Mouse (Mus musculus): ENCODE data around the gene Ccdc130. TPM values are rescaled to one million over a fixed set of nuclear protein-coding genes. Genes with fewer than 3 reads are reported as not detected.

Gene Ccdc130
- total RNA-seq, 2 experiments from 2014 or later: 10.6 to 20.0 TPM

Other genes starting within 250 kb of the Ccdc130 start
- gene Palm3, start 248.9 kb downstream of the Ccdc130 start, total RNA-seq (2014; fragmentation: Nextera tagmentation): not detected in 2 replicates
- gene Palm3, start 248.9 kb downstream of the Ccdc130 start, total RNA-seq (2017): not detected in 2 replicates
- 0.88 and 0.90 TPM in 2 replicates for gene Il27ra, start 227.8 kb downstream of the Ccdc130 start, total RNA-seq (2014; fragmentation: Nextera tagmentation)
- gene Il27ra, start 227.8 kb downstream of the Ccdc130 start, total RNA-seq (2017): 1.4 and 1.9 TPM in 2 replicates
- not detected in 2 replicates for gene Rln3, start 225.4 kb downstream of the Ccdc130 start, total RNA-seq (2014; fragmentation: Nextera tagmentation)
- not detected in 2 replicates for gene Rln3, start 225.4 kb downstream of the Ccdc130 start, total RNA-seq (2017)
- 0.90 and 1.5 TPM in 2 replicates for gene Gm10643, start 205.2 kb downstream of the Ccdc130 start, total RNA-seq (2014; fragmentation: Nextera tagmentation)
- 0.34 and 1.8 TPM in 2 replicates for gene Gm10643, start 205.2 kb downstream of the Ccdc130 start, total RNA-seq (2017)
- gene Rfx1, start 203.5 kb downstream of the Ccdc130 start, total RNA-seq (2014; fragmentation: Nextera tagmentation): 6.9 and 13.6 TPM in 2 replicates
- 3.1 and 4.3 TPM in 2 replicates for gene Rfx1, start 203.5 kb downstream of the Ccdc130 start, total RNA-seq (2017)
- 19.9 and 23.9 TPM in 2 replicates for gene Dcaf15, start 165.6 kb downstream of the Ccdc130 start, total RNA-seq (2014; fragmentation: Nextera tagmentation)
- gene Dcaf15, start 165.6 kb downstream of the Ccdc130 start, total RNA-seq (2017): 15.2 and 16.9 TPM in 2 replicates
- gene Podnl1, start 144.4 kb downstream of the Ccdc130 start, total RNA-seq (2014; fragmentation: Nextera tagmentation): 0.41 TPM in 1 of 2 replicates, not detected in the other
- 0.26 TPM in 1 of 2 replicates, not detected in the other for gene Podnl1, start 144.4 kb downstream of the Ccdc130 start, total RNA-seq (2017)
- 11.8 and 13.5 TPM in 2 replicates for gene Cc2d1a, start 122.4 kb downstream of the Ccdc130 start, total RNA-seq (2014; fragmentation: Nextera tagmentation)
- 4.2 and 9.0 TPM in 2 replicates for gene Cc2d1a, start 122.4 kb downstream of the Ccdc130 start, total RNA-seq (2017)
- 1.2 TPM in 1 of 2 replicates, not detected in the other for gene 4930432K21Rik, start 122.4 kb downstream of the Ccdc130 start, total RNA-seq (2014; fragmentation: Nextera tagmentation)
- 1.2 and 1.8 TPM in 2 replicates for gene 4930432K21Rik, start 122.4 kb downstream of the Ccdc130 start, total RNA-seq (2017)
- gene Nanos3, start 85.2 kb downstream of the Ccdc130 start, total RNA-seq (2014; fragmentation: Nextera tagmentation): 3.5 and 9.6 TPM in 2 replicates
- not detected in 2 replicates for gene Nanos3, start 85.2 kb downstream of the Ccdc130 start, total RNA-seq (2017)
- gene Zswim4, start 33.3 kb downstream of the Ccdc130 start, total RNA-seq (2014; fragmentation: Nextera tagmentation): 4.6 and 8.1 TPM in 2 replicates
- gene Zswim4, start 33.3 kb downstream of the Ccdc130 start, total RNA-seq (2017): 4.5 and 4.8 TPM in 2 replicates
- 145 and 151 TPM in 2 replicates for gene D8Ertd738e, start 20.7 kb downstream of the Ccdc130 start, total RNA-seq (2014; fragmentation: Nextera tagmentation)
- gene D8Ertd738e, start 20.7 kb downstream of the Ccdc130 start, total RNA-seq (2017): 66.2 and 88.3 TPM in 2 replicates
- gene Mri1, start 13.1 kb downstream of the Ccdc130 start, total RNA-seq (2014; fragmentation: Nextera tagmentation): 18.6 and 30.7 TPM in 2 replicates
- 14.0 and 26.3 TPM in 2 replicates for gene Mri1, start 13.1 kb downstream of the Ccdc130 start, total RNA-seq (2017)
- 1.5 and 6.3 TPM in 2 replicates for gene Cacna1a, start 118.1 kb upstream of the Ccdc130 start, total RNA-seq (2014; fragmentation: Nextera tagmentation)
- 0.57 and 7.0 TPM in 2 replicates for gene Cacna1a, start 118.1 kb upstream of the Ccdc130 start, total RNA-seq (2017)